Mouse (Mus musculus): ENCODE data around the gene Gcnt2. TPM values are rescaled to one million over a fixed set of nuclear protein-coding genes. Genes with fewer than 3 reads are reported as not detected.

Gene Gcnt2
- polyA plus RNA-seq, 1 experiment from 2014 or later, result 20.2 TPM

DNA sequence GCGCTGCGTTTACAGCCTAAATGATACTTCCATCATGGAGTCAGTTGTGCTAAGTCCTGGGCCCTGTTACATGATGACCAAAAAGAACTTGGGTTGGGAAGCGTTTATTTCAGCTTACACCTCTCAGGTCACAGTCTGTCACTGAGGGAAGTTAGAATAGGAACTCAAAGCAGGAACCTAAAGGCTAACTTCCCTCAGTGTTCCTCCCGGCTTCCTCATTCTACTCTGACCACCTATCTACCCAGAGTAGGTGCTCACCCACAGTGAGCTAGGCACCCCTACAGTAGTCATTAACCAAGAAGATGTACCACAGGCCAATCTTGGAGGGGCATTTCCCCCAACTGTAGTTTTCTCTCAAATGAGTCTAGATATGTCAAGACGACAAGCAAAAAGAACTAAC, 15.4 kb upstream of the Gcnt2 start:
- H3K9ac ChIP-seq (ENCODE audit: low read depth, low read length), result no peak overlapping the region
- no peak for ATAC-seq
- H3K36me3 ChIP-seq (ENCODE audit: control insufficient read depth, insufficient read depth), result no peaks in the 10 kb centered on the region
- no peak overlapping the region for H3K4me2 ChIP-seq (replicated peaks; ENCODE audit: low read depth)
- H3K27ac ChIP-seq (ENCODE audit: low read depth, low read length), result no peak overlapping the region
- H3K9me3 ChIP-seq (ENCODE audit: control insufficient read depth), result no peaks in the 10 kb centered on the region
- no peaks in the 10 kb centered on the region for H3K27me3 ChIP-seq (replicated peaks; ENCODE audit: control insufficient read depth, insufficient read depth, low read length)
- H3K4me3 ChIP-seq (ENCODE audit: low read depth, low read length), result no peak overlapping the region
- H3K4me1 ChIP-seq (replicated peaks; ENCODE audit: control insufficient read depth, insufficient read depth, low read length), result no peaks in the 10 kb centered on the region
- WGBS, result 91% methylated on average over 5 of the region's 5 CpGs
- no peak for TF ChIP-seq CTCF (IDR thresholded peaks at IDR 0.05; ENCODE audit: low read depth)

GRCm38 (mm10) chr13:40845951-40846350, 13.6 kb upstream of the Gcnt2 start:
- Histone ChIP-seq H3K4me3 (ENCODE audit: low read depth, low read length) (no peak overlapping the region), H3K27me3 (replicated peaks; ENCODE audit: control insufficient read depth, insufficient read depth, low read length) (no peaks in the 10 kb centered on the region), H3K4me1 (replicated peaks; ENCODE audit: control insufficient read depth, insufficient read depth, low read length) (no peaks in the 10 kb centered on the region), H3K27ac (ENCODE audit: low read depth, low read length) (no peak overlapping the region), H3K9me3 (ENCODE audit: control insufficient read depth) (no peaks in the 10 kb centered on the region), H3K9ac (ENCODE audit: low read depth, low read length) (no peak overlapping the region), H3K36me3 (ENCODE audit: control insufficient read depth, insufficient read depth) (no peaks in the 10 kb centered on the region), H3K4me2 (replicated peaks; ENCODE audit: low read depth) (no peak overlapping the region)
- no peak for TF ChIP-seq CTCF (IDR thresholded peaks at IDR 0.05; ENCODE audit: low read depth)
- 32% methylated on average over 6 of the region's 6 CpGs for WGBS
- ATAC-seq, result no peak

GRCm38 (mm10) chr13:40846375-40846774, 13.2 kb upstream of the Gcnt2 start:
- no peak for ATAC-seq
- H3K27me3 ChIP-seq (replicated peaks; ENCODE audit: control insufficient read depth, insufficient read depth, low read length), result no peaks in the 10 kb centered on the region
- no peak overlapping the region for H3K27ac ChIP-seq (ENCODE audit: low read depth, low read length)
- H3K9ac ChIP-seq (ENCODE audit: low read depth, low read length), result no peak overlapping the region
- H3K4me3 ChIP-seq (ENCODE audit: low read depth, low read length), result no peak overlapping the region
- no peaks in the 10 kb centered on the region for H3K36me3 ChIP-seq (ENCODE audit: control insufficient read depth, insufficient read depth)
- 60% methylated on average over 9 of the region's 9 CpGs for WGBS
- H3K4me1 ChIP-seq (replicated peaks; ENCODE audit: control insufficient read depth, insufficient read depth, low read length), result no peaks in the 10 kb centered on the region; the same call in 1 of the 2 replicates
- peak; percentile 62 for TF ChIP-seq CTCF (IDR thresholded peaks at IDR 0.05; ENCODE audit: low read depth)
- no peak overlapping the region for H3K4me2 ChIP-seq (replicated peaks; ENCODE audit: low read depth)
- no peaks in the 10 kb centered on the region for H3K9me3 ChIP-seq (ENCODE audit: control insufficient read depth)

DNA sequence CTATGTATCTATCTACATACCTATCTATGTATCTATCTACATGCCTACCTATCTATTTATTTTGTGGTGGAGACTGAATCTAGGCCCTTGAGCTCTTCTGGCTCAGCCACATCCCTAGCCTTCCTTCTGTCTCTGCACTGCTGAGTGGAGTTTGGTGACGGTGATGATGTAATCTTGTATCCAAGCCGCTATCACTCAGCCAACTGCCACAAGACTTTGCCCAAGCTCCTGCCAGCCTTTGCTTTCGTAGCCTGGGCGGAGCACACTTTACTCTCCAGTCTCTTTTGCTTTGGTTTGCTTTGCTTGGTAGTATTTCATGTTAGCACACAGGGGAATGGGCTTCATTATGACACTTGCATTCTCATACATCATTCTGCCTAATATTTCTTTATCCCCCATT, 11.7 kb upstream of the Gcnt2 start:
- Histone ChIP-seq H3K9me3 (ENCODE audit: control insufficient read depth) (no peaks in the 10 kb centered on the region), H3K9ac (ENCODE audit: low read depth, low read length) (no peak overlapping the region), H3K27me3 (replicated peaks; ENCODE audit: control insufficient read depth, insufficient read depth, low read length) (no peaks in the 10 kb centered on the region), H3K36me3 (ENCODE audit: control insufficient read depth, insufficient read depth) (no peaks in the 10 kb centered on the region), H3K27ac (ENCODE audit: low read depth, low read length) (peak overlapping the region; percentile 43; the same call in 1 of the 2 replicates), H3K4me1 (replicated peaks; ENCODE audit: control insufficient read depth, insufficient read depth, low read length) (peaks cover 7% of the 10 kb centered on the region), H3K4me2 (replicated peaks; ENCODE audit: low read depth) (no peak overlapping the region), H3K4me3 (ENCODE audit: low read depth, low read length) (no peak overlapping the region)
- TF ChIP-seq CTCF (IDR thresholded peaks at IDR 0.05; ENCODE audit: low read depth), result no peak
- ATAC-seq, result peak; percentile 50; the same call in 1 of the 2 replicates
- 31% methylated on average over 4 of the region's 4 CpGs for WGBS

DNA sequence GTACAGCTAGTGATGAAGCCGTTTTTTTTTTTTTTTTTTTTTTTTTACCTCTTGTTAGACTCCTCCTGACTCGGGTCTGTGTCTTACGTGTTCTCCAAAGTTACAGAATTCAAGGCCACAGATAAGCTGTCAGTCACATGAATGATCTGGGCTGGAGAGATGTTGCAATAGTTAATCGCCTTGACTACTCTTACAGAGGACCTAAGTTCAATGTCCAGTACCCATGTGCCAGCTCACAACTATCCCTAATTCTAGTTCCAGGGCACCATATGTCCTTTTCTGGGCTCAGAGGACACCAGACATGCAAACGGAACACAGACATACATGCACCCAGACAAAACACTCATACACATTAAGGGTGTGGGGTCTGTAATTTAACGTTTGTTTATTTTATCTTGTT, 8.9 kb upstream of the Gcnt2 start:
- Histone ChIP-seq H3K27me3 (replicated peaks; ENCODE audit: control insufficient read depth, insufficient read depth, low read length) (no peaks in the 10 kb centered on the region), H3K4me2 (replicated peaks; ENCODE audit: low read depth) (no peak overlapping the region), H3K4me1 (replicated peaks; ENCODE audit: control insufficient read depth, insufficient read depth, low read length) (peaks cover 13% of the 10 kb centered on the region), H3K27ac (ENCODE audit: low read depth, low read length) (peak overlapping the region; percentile 81; the same call in 1 of the 2 replicates), H3K4me3 (ENCODE audit: low read depth, low read length) (no peak overlapping the region), H3K36me3 (ENCODE audit: control insufficient read depth, insufficient read depth) (no peaks in the 10 kb centered on the region), H3K9ac (ENCODE audit: low read depth, low read length) (no peak overlapping the region), H3K9me3 (ENCODE audit: control insufficient read depth) (no peaks in the 10 kb centered on the region)
- no peak for TF ChIP-seq CTCF (IDR thresholded peaks at IDR 0.05; ENCODE audit: low read depth)
- peak; percentile 50 for ATAC-seq
- 50% methylated on average over 6 of the region's 6 CpGs for WGBS

DNA sequence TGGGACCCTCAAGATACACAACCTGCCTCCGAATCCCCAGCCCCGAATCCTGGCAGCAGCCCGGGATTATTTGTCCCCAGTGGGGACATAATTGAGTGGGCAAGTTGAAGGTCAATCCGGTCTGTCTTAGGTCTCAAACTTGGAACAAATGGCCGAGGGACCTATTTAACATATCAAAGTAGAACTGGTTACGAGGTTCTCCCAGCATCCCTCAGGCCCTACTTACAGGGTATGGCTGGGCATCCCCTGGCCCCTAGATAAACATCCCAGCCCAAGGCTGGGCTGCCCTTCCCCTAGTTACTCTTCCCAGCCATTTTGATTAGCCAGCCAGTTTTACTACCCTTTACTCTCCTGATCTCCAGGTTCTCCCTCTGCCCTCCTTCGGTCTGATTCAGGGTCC, 8.3 kb upstream of the Gcnt2 start:
- H3K36me3 ChIP-seq (ENCODE audit: control insufficient read depth, insufficient read depth), result no peaks in the 10 kb centered on the region
- no peak overlapping the region for H3K4me3 ChIP-seq (ENCODE audit: low read depth, low read length)
- H3K4me2 ChIP-seq (replicated peaks; ENCODE audit: low read depth), result no peak overlapping the region
- no peaks in the 10 kb centered on the region for H3K27me3 ChIP-seq (replicated peaks; ENCODE audit: control insufficient read depth, insufficient read depth, low read length)
- WGBS, result 72% methylated on average over 7 of the region's 7 CpGs
- H3K9ac ChIP-seq (ENCODE audit: low read depth, low read length), result no peak overlapping the region
- no peaks in the 10 kb centered on the region for H3K9me3 ChIP-seq (ENCODE audit: control insufficient read depth)
- no peak for TF ChIP-seq CTCF (IDR thresholded peaks at IDR 0.05; ENCODE audit: low read depth)
- ATAC-seq, result no peak
- peak overlapping the region; percentile 81 for H3K27ac ChIP-seq (ENCODE audit: low read depth, low read length)
- H3K4me1 ChIP-seq (replicated peaks; ENCODE audit: control insufficient read depth, insufficient read depth, low read length), result peaks cover 13% of the 10 kb centered on the region

DNA sequence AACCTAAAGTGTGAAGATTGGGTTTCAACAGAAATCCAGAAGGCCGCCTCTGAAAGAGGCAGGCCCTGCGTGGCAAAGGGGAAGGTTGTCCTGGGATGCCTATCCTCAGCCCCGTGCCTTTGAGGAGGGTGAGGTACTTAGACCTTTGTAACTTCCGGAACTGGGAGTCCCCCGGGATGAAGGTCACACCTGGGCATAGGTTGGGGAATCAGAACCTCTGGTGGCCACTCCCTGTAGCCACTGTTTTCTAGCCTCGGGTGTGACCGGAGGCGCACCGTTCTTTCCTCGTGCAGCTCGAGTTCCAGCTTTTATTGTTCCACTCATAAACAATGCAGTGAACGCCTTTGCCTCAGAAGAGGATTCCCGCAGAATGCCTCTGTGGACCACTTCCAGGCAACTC, 7.6 kb upstream of the Gcnt2 start:
- ATAC-seq, result peak; percentile 91
- 33% methylated on average over 13 of the region's 13 CpGs for WGBS
- Histone ChIP-seq H3K4me2 (replicated peaks; ENCODE audit: low read depth) (no peak overlapping the region), H3K4me3 (ENCODE audit: low read depth, low read length) (no peak overlapping the region), H3K9ac (ENCODE audit: low read depth, low read length) (0 out of 2 replicates have a peak overlapping the region, but pooled peaks have one; percentile 11), H3K4me1 (replicated peaks; ENCODE audit: control insufficient read depth, insufficient read depth, low read length) (peaks cover 13% of the 10 kb centered on the region), H3K27ac (ENCODE audit: low read depth, low read length) (peak overlapping the region; percentile 10; the same call in 1 of the 2 replicates), H3K36me3 (ENCODE audit: control insufficient read depth, insufficient read depth) (no peaks in the 10 kb centered on the region), H3K27me3 (replicated peaks; ENCODE audit: control insufficient read depth, insufficient read depth, low read length) (no peaks in the 10 kb centered on the region), H3K9me3 (ENCODE audit: control insufficient read depth) (no peaks in the 10 kb centered on the region)
- peak; percentile 24; the same call in 1 of the 2 replicates for TF ChIP-seq CTCF (IDR thresholded peaks at IDR 0.05; ENCODE audit: low read depth)
